Mouse (Mus musculus) adrenal gland, postnatal 4 days (tissue): ENCODE results near the gene Lcn6. TPM values are rescaled to one million over a fixed set of nuclear protein-coding genes. Genes with fewer than 3 reads are reported as not detected.
"Not testable (repeated sequence)": the region's sequence is repeated elsewhere in the genome, so short reads cannot be mapped to it uniquely, and the experiment has no call there.

ENCODE experiments used
- DNase-seq, 2 experiments: peaks; one replicate each; pipeline ENCODE4 v3.0.0; 2021 to 2022; ENCODE audit warnings: low spot score in 2 of 2, mixed read lengths in 2 of 2
- total RNA-seq, 2 experiments: library from RNA; stranded (reverse); gene quantifications; 2 replicates each; pipeline ENCODE4 v1.2.3; 2021

Lcn6 gene
- total RNA-seq, 2 experiments from 2014 or later, result not detected

GRCm38 (mm10) chr2:25701001-25701400 lies 24.4 kb downstream of the Lcn6 start:
- no peak for DNase-seq

GRCm38 (mm10) chr2:25703706-25704105 lies 27.1 kb downstream of the Lcn6 start:
- DNase-seq, result peak in 1 of 2 experiments; percentile 2

GRCm38 (mm10) chr2:25706643-25707481 lies 30.3 kb downstream of the Lcn6 start, which contains the start of gene Bmyc:
Bmyc (plus strand) TSS chr2:25706739.
- peak; percentile 47 to 72 for DNase-seq

GRCm38 (mm10) chr2:25708121-25708520 lies 31.5 kb downstream of the Lcn6 start:
- peak in 1 of 2 experiments; percentile 5 for DNase-seq

DNA sequence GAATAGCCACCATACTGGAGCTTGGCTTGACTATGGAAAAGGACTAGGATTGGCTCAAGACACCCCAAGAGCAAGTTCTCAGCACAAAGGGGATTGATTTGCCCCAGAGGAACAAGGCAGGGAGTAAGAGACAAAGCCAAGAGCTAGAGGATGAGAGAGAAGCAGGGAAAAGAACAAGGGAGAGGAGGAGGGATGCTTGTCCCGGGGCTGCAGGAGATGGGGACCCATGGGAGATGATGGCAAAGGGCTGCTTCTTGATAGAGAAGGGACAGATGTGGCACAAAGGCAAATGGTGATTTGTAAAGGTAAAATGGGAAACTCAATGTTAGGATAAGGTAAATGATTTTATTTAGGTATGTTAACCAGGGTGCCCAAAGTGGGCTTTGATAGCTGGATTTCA lies 32.5 kb downstream of the Lcn6 start:
- DNase-seq, result not testable (repeated sequence)

GRCm38 (mm10) chr2:25709791-25710190 lies 33.2 kb downstream of the Lcn6 start:
- DNase-seq, result not testable (repeated sequence)

DNA sequence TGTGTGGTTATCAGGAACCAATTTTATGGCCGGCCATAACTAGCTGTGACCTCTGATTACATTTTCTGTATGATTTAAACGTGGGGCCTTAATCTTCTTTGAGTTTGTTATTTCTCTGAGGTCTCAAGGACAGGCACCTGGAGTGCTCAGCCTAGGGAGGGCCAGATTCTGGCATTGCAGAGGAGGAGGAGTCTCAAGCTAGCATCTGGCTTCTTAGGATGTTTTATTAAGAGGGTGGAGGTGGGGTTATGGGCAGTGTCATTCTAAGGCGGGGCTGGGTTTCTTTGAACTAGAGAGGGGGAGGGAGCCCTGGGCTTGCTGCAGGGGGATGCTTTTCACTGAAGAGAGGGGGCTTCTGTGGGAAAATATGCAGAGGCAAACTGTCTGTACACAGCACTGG lies 35.1 kb downstream of the Lcn6 start:
- not testable (repeated sequence) for DNase-seq

GRCm38 (mm10) chr2:25717222-25717621 lies 40.6 kb downstream of the Lcn6 start:
- no peak for DNase-seq

Other genes with a start within 250 kb of the Lcn6 start
- 10 to 100 TPM; 30.4 to 34.3 TPM for gene Abca2, start 248.1 kb upstream of the Lcn6 start, total RNA-seq
- gene Clic3, start 219.9 kb upstream of the Lcn6 start, total RNA-seq, result 1 to 10 TPM; 1.4 to 1.7 TPM
- 10 to 100 TPM; 41.0 to 48.5 TPM for gene Paxx, start 215.7 kb upstream of the Lcn6 start, total RNA-seq
- gene Ptgds, start 206.7 kb upstream of the Lcn6 start, total RNA-seq, result 1 to 10 TPM; 3.6 to 6.5 TPM
- not detected for gene Lcn12, start 182.9 kb upstream of the Lcn6 start, total RNA-seq
- 100 to 1,000 TPM in 1 of 2 experiments, 10 to 100 TPM in 1; 99.5 to 118 TPM for gene Fbxw5, start 176.0 kb upstream of the Lcn6 start, total RNA-seq
- 1 to 10 TPM; 1.0 to 9.9 TPM for gene C8g, start 175.1 kb upstream of the Lcn6 start, total RNA-seq
- gene Traf2, start 129.8 kb upstream of the Lcn6 start, total RNA-seq, result 10 to 100 TPM; 19.2 to 20.5 TPM
- 100 to 1,000 TPM; 171 to 191 TPM for gene Edf1, start 118.9 kb upstream of the Lcn6 start, total RNA-seq
- 1 to 10 TPM; 4.1 to 7.1 TPM for gene Mamdc4, start 101.9 kb upstream of the Lcn6 start, total RNA-seq
- 10 to 100 TPM; 74.7 to 80.0 TPM for gene Phpt1, start 101.6 kb upstream of the Lcn6 start, total RNA-seq
- 1 to 10 TPM; 4.6 to 5.3 TPM for gene Ajm1, start 95.0 kb upstream of the Lcn6 start, total RNA-seq
- gene Rabl6, start 68.3 kb upstream of the Lcn6 start, total RNA-seq, result 100 to 1,000 TPM; 117 to 128 TPM
- under 1 TPM in 1 of 2 experiments, not detected in 1; 0.11 TPM for gene Ccdc183, start 59.1 kb upstream of the Lcn6 start, total RNA-seq
- gene Tmem141, start 54.8 kb upstream of the Lcn6 start, total RNA-seq, result 10 to 100 TPM; 37.1 to 39.5 TPM
- 10 to 100 TPM; 10.2 to 14.4 TPM for gene Fcna, start 48.8 kb upstream of the Lcn6 start, total RNA-seq
- gene Lcn8, start 23.7 kb upstream of the Lcn6 start, total RNA-seq, result under 1 TPM in 1 of 2 experiments, not detected in 1; 0.68 TPM
- not detected for gene Lcn5, start 18.8 kb upstream of the Lcn6 start, total RNA-seq
- not detected for gene Lcn10, start 5.9 kb downstream of the Lcn6 start, total RNA-seq
- 1 to 10 TPM; 6.6 to 6.9 TPM for gene Obp2a, start 23.3 kb downstream of the Lcn6 start, total RNA-seq
- 10 to 100 TPM; 74.3 to 75.0 TPM for gene Bmyc, start 30.0 kb downstream of the Lcn6 start, total RNA-seq
- gene Obp2b, start 60.2 kb downstream of the Lcn6 start, total RNA-seq, result not detected
- not detected for gene Lcn3, start 88.8 kb downstream of the Lcn6 start, total RNA-seq
- not detected for gene Lcn11, start 100.2 kb downstream of the Lcn6 start, total RNA-seq
- gene Gm13539, start 105.5 kb downstream of the Lcn6 start, total RNA-seq, result not detected
- not detected for gene Glt6d1, start 139.1 kb downstream of the Lcn6 start, total RNA-seq
- not detected for gene Lcn9, start 146.4 kb downstream of the Lcn6 start, total RNA-seq
- gene Sohlh1, start 170.5 kb downstream of the Lcn6 start, total RNA-seq, result not detected
- gene Kcnt1, start 186.9 kb downstream of the Lcn6 start, total RNA-seq, result 10 to 100 TPM; 12.2 to 12.9 TPM